Mouse (Mus musculus) intestine, postnatal 0 days (tissue): ENCODE data around the gene Hsf2bp. TPM values are rescaled to one million over a fixed set of nuclear protein-coding genes. Genes with fewer than 3 reads are reported as not detected.

Source experiments
- ATAC-seq: fragments of 200-750 bp; cut with Nextera tagmentation; 2 replicates; pipeline ENCODE4 v1.8.0; 2017; ENCODE audit warnings: mild to moderate bottlenecking, moderate TSS enrichment, moderate library complexity
- H3K27ac ChIP-seq: fragments of 300-500 bp; sonication (generic); 2 replicates; pipeline ENCODE4 v1.5.1; 2014; ENCODE audit warnings: mild to moderate bottlenecking, low read depth, low read length, moderate library complexity
- H3K27me3 ChIP-seq: fragments of 300-500 bp; sonication (generic); replicated peaks from 2 replicates; pipeline ENCODE4 v1.6.1; 2014; ENCODE audit warnings: low read length, mixed read lengths; ENCODE audit not compliant: control insufficient read depth, insufficient read depth
- H3K36me3 ChIP-seq: fragments of 300-500 bp; sonication (generic); 2 replicates; pipeline ENCODE4 v1.6.1; 2014; ENCODE audit warnings: mild to moderate bottlenecking, moderate library complexity; ENCODE audit not compliant: control insufficient read depth, insufficient read depth
- H3K4me1 ChIP-seq: fragments of 300-500 bp; sonication (generic); replicated peaks from 2 replicates; pipeline ENCODE4 v1.6.1; 2014; ENCODE audit warnings: antibody characterized with exemption, low read length, mixed read lengths; ENCODE audit not compliant: control insufficient read depth, insufficient read depth
- H3K4me2 ChIP-seq: fragments of 300-500 bp; sonication (generic); replicated peaks from 2 replicates; pipeline ENCODE4 v1.6.1; 2014; ENCODE audit warnings: low read depth, mild to moderate bottlenecking, moderate library complexity
- H3K4me3 ChIP-seq: fragments of 300-500 bp; sonication (generic); 2 replicates; pipeline ENCODE4 v1.5.1; 2014; ENCODE audit warnings: low read depth, low read length
- H3K9ac ChIP-seq: fragments of 300-500 bp; sonication (generic); 2 replicates; pipeline ENCODE4 v1.6.1; 2014; ENCODE audit warnings: mild to moderate bottlenecking, low read depth, low read length
- H3K9me3 ChIP-seq: fragments of 300-500 bp; sonication (generic); 2 replicates; pipeline ENCODE4 v1.6.1; 2016; ENCODE audit warnings: mixed run types; ENCODE audit not compliant: control insufficient read depth
- CTCF ChIP-seq: sonication (generic); IDR thresholded peaks from 2 replicates; pipeline ENCODE4 v1.5.1; 2016; ENCODE audit warnings: low read depth, mild to moderate bottlenecking, control low read depth, antibody characterized with exemption, moderate library complexity
- WGBS: fragments of 180-500 bp; shearing (Covaris S2); extraction: QIAGEN DNeasy Blood & Tissue Kit; methylation state at CpG from one replicate; pipeline ENCODE4 v1.1.7; 2014; 5-methylcytosine and 5-hydroxymethylcytosine counted together
- polyA plus RNA-seq: library from polyadenylated mRNA; unstranded; fragments of >200 nt; fragmentation: Nextera tagmentation; extraction: Ambion mirVana; gene quantifications from 2 replicates; pipeline ENCODE4 v1.2.1, GENCODE M21; 2015

The Hsf2bp gene
- polyA plus RNA-seq, 1 experiment from 2014 or later = 4.1 TPM

- H3K27ac ChIP-seq = no peak overlapping the region
- no peak overlapping the region for H3K4me3 ChIP-seq
- H3K27me3 ChIP-seq = no peaks in the 10 kb centered on the region
- WGBS = 84% methylated on average over 5 of the region's 5 CpGs
- no peaks in the 10 kb centered on the region for H3K9me3 ChIP-seq
- no peak for TF ChIP-seq CTCF
- H3K4me1 ChIP-seq = no peaks in the 10 kb centered on the region
- no peak overlapping the region for H3K9ac ChIP-seq
- no peak for ATAC-seq
- H3K4me2 ChIP-seq = no peak overlapping the region
- H3K36me3 ChIP-seq = peaks cover 86% of the 10 kb centered on the region
Observed at GRCm38 (mm10) chr17:32053677-32054076, 17.5 kb upstream of the Hsf2bp start.

DNA sequence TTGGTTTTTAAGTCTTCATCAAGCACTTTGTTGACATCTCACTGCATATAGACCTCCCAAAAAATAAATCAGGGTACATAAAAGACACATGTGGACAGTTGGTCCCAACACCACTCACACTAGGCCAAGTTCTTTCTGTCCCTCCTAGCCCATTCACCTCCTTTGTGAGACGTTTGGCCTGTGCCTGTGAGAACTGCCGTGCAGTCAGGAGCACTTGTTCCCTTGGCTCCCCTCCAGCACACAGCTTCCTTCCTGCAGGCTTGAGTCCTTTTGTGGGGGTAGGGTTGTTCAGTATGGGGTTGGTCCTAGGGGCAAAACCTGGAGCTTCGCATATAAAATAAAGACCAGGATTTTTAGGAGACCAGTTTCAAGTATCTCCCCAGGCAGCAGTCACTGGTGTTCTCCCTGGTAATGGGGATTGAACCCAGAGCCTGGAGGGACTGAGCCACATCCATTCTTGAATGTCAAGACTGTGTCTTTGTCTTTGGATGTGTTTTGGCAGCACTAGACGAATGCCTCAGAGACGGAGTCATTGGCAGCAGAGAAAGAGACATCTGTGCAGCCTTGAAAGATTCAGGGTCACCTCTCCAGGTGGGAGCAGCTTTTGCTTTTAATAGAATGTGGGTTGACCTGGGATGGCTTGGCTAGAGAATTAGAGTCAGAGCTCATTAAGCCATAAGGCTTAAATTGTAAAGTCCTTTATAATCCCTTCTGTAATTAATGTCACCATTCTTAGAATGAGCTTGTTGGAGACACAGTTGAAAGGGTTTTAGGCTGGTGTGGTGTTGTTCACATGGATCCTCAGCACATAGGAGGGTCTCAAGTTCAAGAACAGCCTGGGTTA lies 16.3 kb upstream of the Hsf2bp start:
- Histone ChIP-seq H3K4me1 (no peaks in the 10 kb centered on the region), H3K4me2 (no peak overlapping the region), H3K27me3 (no peaks in the 10 kb centered on the region), H3K9me3 (no peaks in the 10 kb centered on the region), H3K27ac (peak overlapping the region; percentile 2; the same call in 1 of the 2 replicates), H3K36me3 (peaks cover 78% of the 10 kb centered on the region), H3K9ac (no peak overlapping the region), H3K4me3 (no peak overlapping the region)
- TF ChIP-seq CTCF = no peak
- WGBS = 70% methylated on average over 5 of the region's 5 CpGs
- no peak for ATAC-seq

DNA sequence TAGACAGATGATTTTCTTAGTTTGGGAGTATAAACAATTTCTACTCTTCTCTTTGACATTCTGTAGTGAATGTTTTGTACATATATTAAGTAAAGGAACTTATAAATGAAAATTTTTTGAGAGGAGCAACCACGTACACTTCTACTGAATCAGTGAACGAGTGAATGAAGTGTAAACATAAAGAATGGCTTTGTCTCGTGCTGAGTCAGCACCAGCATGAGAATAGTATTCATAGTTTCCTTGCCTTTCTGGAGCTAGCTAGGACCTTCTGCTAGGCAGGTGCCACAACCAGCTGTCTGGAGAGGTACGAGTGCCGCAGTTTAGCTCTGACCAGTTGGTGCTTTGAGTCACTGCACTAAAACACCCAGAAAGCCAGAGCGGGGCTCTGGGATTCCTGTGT lies 14.5 kb upstream of the Hsf2bp start:
- no peak for ATAC-seq
- Histone ChIP-seq H3K27ac (no peak overlapping the region), H3K9ac (no peak overlapping the region), H3K27me3 (no peaks in the 10 kb centered on the region), H3K4me3 (no peak overlapping the region), H3K9me3 (no peaks in the 10 kb centered on the region), H3K4me1 (no peaks in the 10 kb centered on the region), H3K36me3 (peaks cover 61% of the 10 kb centered on the region), H3K4me2 (no peak overlapping the region)
- TF ChIP-seq CTCF = no peak
- WGBS = 90% methylated on average over 6 of the region's 6 CpGs

GRCm38 (mm10) chr17:32049914-32050313 lies 13.8 kb upstream of the Hsf2bp start:
- Histone ChIP-seq H3K27ac (no peak overlapping the region), H3K27me3 (no peaks in the 10 kb centered on the region), H3K36me3 (peaks cover 56% of the 10 kb centered on the region), H3K9me3 (no peaks in the 10 kb centered on the region), H3K9ac (no peak overlapping the region), H3K4me3 (no peak overlapping the region), H3K4me1 (no peaks in the 10 kb centered on the region), H3K4me2 (no peak overlapping the region)
- no peak for ATAC-seq
- TF ChIP-seq CTCF = no peak
- WGBS = 79% methylated on average over 4 of the region's 4 CpGs

- 74% methylated on average over 5 of the region's 5 CpGs for WGBS
- H3K4me3 ChIP-seq = no peak overlapping the region
- H3K36me3 ChIP-seq = peaks cover 47% of the 10 kb centered on the region
Observed at GRCm38 (mm10) chr17:32048351-32048750, 12.2 kb upstream of the Hsf2bp start.

DNA sequence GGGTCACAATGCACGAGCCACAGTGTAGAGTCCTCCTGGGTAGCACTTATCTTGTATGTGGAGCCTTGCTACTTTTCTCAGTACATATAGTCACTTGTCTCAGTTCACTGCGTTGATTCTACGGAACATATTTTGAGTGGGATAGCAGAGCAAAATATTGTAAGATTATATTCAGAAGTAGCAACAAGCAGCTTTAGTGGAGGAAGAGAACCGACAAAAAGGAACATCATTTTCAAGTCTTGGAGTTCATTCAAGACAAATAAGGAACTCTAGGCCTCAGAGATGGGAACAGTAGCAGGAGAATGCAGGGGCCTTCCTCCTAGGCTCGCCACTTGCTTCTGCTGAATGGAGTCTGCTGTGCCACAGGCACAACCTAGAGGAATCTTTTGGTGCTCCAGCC lies 10.4 kb upstream of the Hsf2bp start:
- no peak for ATAC-seq
- H3K9ac ChIP-seq = no peak overlapping the region
- WGBS = 87% methylated on average over 5 of the region's 5 CpGs
- TF ChIP-seq CTCF = no peak
- no peaks in the 10 kb centered on the region for H3K9me3 ChIP-seq
- no peaks in the 10 kb centered on the region for H3K27me3 ChIP-seq
- peaks cover 29% of the 10 kb centered on the region for H3K36me3 ChIP-seq
- H3K27ac ChIP-seq = no peak overlapping the region
- H3K4me3 ChIP-seq = no peak overlapping the region
- no peak overlapping the region for H3K4me2 ChIP-seq
- no peaks in the 10 kb centered on the region for H3K4me1 ChIP-seq

More at GRCm38 (mm10) chr17:32048351-32048750, 12.2 kb upstream of the Hsf2bp start:
- Histone ChIP-seq H3K27me3 (no peaks in the 10 kb centered on the region), H3K27ac (no peak overlapping the region), H3K9ac (no peak overlapping the region), H3K4me1 (no peaks in the 10 kb centered on the region), H3K9me3 (no peaks in the 10 kb centered on the region), H3K4me2 (no peak overlapping the region)
- TF ChIP-seq CTCF = no peak
- no peak for ATAC-seq
